Mouse (Mus musculus) C2C12 (cell line): Measurements from ENCODE around the gene C2cd4c.

Experiments used
- CEBPB ChIP-seq: IDR thresholded peaks from one replicate; pipeline ENCODE4 v1.6.1; 2011; ENCODE audit warnings: low read depth, mild to moderate bottlenecking, control low read depth, moderate library complexity
- CTCF ChIP-seq: IDR thresholded peaks from one replicate; pipeline ENCODE4 v1.5.1; 2011; ENCODE audit not compliant: control insufficient read depth, insufficient read depth, insufficient read length
- FOSL1 ChIP-seq: IDR thresholded peaks from one replicate; pipeline ENCODE4 v1.8.0; 2011; ENCODE audit warnings: mild to moderate bottlenecking, low read length; ENCODE audit not compliant: poor library complexity, insufficient read depth, severe bottlenecking
- MAX ChIP-seq: IDR thresholded peaks from one replicate; pipeline ENCODE4 v1.6.1; 2011; ENCODE audit warnings: mild to moderate bottlenecking, control low read depth
- MYOG ChIP-seq: IDR thresholded peaks from one replicate; pipeline ENCODE4 v1.6.1; 2011; ENCODE audit not compliant: control insufficient read depth, insufficient read length; ENCODE audit errors: extremely low read depth
- USF1 ChIP-seq: IDR thresholded peaks from one replicate; pipeline ENCODE4 v1.6.1; 2011; ENCODE audit warnings: low read depth, mild to moderate bottlenecking, control low read depth, moderate library complexity

DNA sequence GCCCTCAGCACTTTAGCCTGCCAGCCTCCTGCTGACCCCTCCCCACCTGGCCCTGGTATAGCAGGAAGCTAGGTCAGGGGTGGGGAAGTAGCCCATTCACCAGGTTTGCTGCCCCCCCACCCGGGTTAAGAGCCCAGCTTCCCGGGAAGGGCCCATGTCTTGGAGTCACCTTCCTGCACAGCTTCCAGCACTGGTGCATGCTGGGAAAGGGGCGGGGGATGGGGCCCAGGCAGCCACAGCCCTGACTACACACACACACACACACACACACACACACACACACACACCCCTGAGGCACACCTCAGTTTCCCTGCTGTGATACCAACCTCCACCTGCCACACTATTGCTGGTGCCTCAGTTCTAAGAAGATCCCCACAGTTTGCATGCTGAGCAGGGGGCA, 48.0 kb upstream of the C2cd4c start:
- TF ChIP-seq CTCF (no peak), MAX (no peak), MYOG (no peak), FOSL1 (no peak), USF1 (no peak), CEBPB (no peak)
